Mouse (Mus musculus) megakaryocyte, embryonic 14.5 days (primary cell): ENCODE results near the gene Spata22. TPM values are rescaled to one million over a fixed set of nuclear protein-coding genes. Genes with fewer than 3 reads are reported as not detected.

ENCODE experiments used
- H3K27me3 ChIP-seq: replicated peaks from 2 replicates; pipeline ENCODE3; 2012; ENCODE audit warnings: inconsistent platforms
- H3K36me3 ChIP-seq: replicated peaks from 2 replicates; pipeline ENCODE3; 2012; ENCODE audit warnings: low read length, inconsistent platforms, mixed read lengths
- H3K4me1 ChIP-seq: 2 replicates; pipeline ENCODE4 v1.6.1; 2012; ENCODE audit warnings: inconsistent platforms
- H3K4me3 ChIP-seq: replicated peaks from 2 replicates; pipeline ENCODE3; 2012; ENCODE audit warnings: moderate library complexity, mild to moderate bottlenecking, inconsistent platforms
- H3K9me3 ChIP-seq: 2 replicates; pipeline ENCODE4 v1.6.1; 2012; ENCODE audit warnings: inconsistent platforms
- FLI1 ChIP-seq: IDR thresholded peaks from 2 replicates; pipeline ENCODE4 v1.6.1; 2012; ENCODE audit warnings: low read length, inconsistent platforms, mixed read lengths
- GATA1 ChIP-seq: IDR thresholded peaks from 3 replicates; pipeline ENCODE4 v1.6.1; 2012; ENCODE audit warnings: mixed read lengths, low read length, inconsistent platforms, borderline replicate concordance
- polyA plus RNA-seq: library from polyadenylated mRNA; stranded (reverse); fragments of >175 nt; gene quantifications from 2 replicates; pipeline ENCODE4 v1.2.3, GENCODE M21; 2012; ENCODE audit warnings: low replicate concordance; ENCODE audit not compliant: insufficient read depth

The Spata22 gene
- polyA plus RNA-seq, 1 experiment, result not detected

GRCm38 (mm10) chr11:73323906-73324830 is 5.4 kb upstream of the Spata22 start:
- Histone ChIP-seq H3K4me3 (peak overlapping the region; percentile 26), H3K4me1 (peaks cover 8% of the 10 kb centered on the region; the same call in 1 of the 2 replicates), H3K27me3 (no peaks in the 10 kb centered on the region), H3K36me3 (no peaks in the 10 kb centered on the region), H3K9me3 (peaks cover 4% of the 10 kb centered on the region; the same call in 1 of the 2 replicates)
- no peak for TF ChIP-seq FLI1
- TF ChIP-seq GATA1, result no peak

GRCm38 (mm10) chr11:73326485-73326886 is 3.1 kb upstream of the Spata22 start:
- H3K36me3 ChIP-seq, result no peaks in the 10 kb centered on the region
- H3K4me3 ChIP-seq, result peak overlapping the region; percentile 76
- TF ChIP-seq FLI1 (no peak), GATA1 (no peak)
- peaks cover 6% of the 10 kb centered on the region; the same call in 1 of the 2 replicates for H3K9me3 ChIP-seq
- H3K4me1 ChIP-seq, result peaks cover 8% of the 10 kb centered on the region; the same call in 1 of the 2 replicates
- H3K27me3 ChIP-seq, result no peaks in the 10 kb centered on the region

- no peak for TF ChIP-seq FLI1
- no peak for TF ChIP-seq GATA1
- Histone ChIP-seq H3K27me3 (no peaks in the 10 kb centered on the region), H3K4me3 (no peak overlapping the region), H3K4me1 (peaks cover 8% of the 10 kb centered on the region; the same call in 1 of the 2 replicates), H3K36me3 (no peaks in the 10 kb centered on the region), H3K9me3 (peaks cover 6% of the 10 kb centered on the region; the same call in 1 of the 2 replicates)
Measured at GRCm38 (mm10) chr11:73327361-73327760, 2.2 kb upstream of the Spata22 start.

GRCm38 (mm10) chr11:73333357-73333756 is 3.8 kb downstream of the Spata22 start:
- no peaks in the 10 kb centered on the region for H3K4me1 ChIP-seq
- peaks cover 6% of the 10 kb centered on the region; the same call in 1 of the 2 replicates for H3K9me3 ChIP-seq
- H3K4me3 ChIP-seq, result no peak overlapping the region
- no peaks in the 10 kb centered on the region for H3K36me3 ChIP-seq
- H3K27me3 ChIP-seq, result no peaks in the 10 kb centered on the region
- no peak for TF ChIP-seq GATA1
- TF ChIP-seq FLI1, result no peak

- Histone ChIP-seq H3K4me3 (no peak overlapping the region), H3K4me1 (no peaks in the 10 kb centered on the region), H3K9me3 (no peaks in the 10 kb centered on the region), H3K27me3 (no peaks in the 10 kb centered on the region), H3K36me3 (no peaks in the 10 kb centered on the region)
- TF ChIP-seq FLI1 (no peak), GATA1 (no peak)
Measured at GRCm38 (mm10) chr11:73336919-73337318, 7.4 kb downstream of the Spata22 start.

- Histone ChIP-seq H3K4me1 (no peaks in the 10 kb centered on the region), H3K27me3 (no peaks in the 10 kb centered on the region), H3K36me3 (no peaks in the 10 kb centered on the region), H3K9me3 (no peaks in the 10 kb centered on the region), H3K4me3 (no peak within 1 kb of the TSS)
- no peak for TF ChIP-seq FLI1
- TF ChIP-seq GATA1, result no peak
Measured at GRCm38 (mm10) chr11:73350483-73350882, 20.9 kb downstream of the Spata22 start, which contains the start of gene Olfr20. TSS of gene Olfr20 (plus strand) at chr11:73350783.

DNA sequence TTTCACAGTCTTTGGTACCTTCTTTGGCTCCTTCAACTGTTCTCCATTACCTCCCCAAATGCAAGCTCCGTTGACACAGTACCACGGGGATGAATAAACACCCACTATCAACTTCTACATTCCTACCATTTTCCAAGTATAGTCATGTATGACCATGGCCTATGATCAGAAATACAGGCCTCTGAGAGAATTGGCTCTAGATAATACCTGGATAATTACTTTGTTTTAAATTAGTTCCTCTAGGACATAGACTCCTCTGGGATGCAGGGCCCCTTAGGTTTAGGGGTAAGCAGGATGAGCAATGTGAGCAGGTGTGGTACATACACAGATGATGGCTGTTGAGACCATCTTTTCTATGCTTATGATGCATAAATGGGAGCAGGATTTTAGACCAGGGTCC is 41.4 kb downstream of the Spata22 start, which contains the start of gene Olfr376:
TSS of gene Olfr376 (plus strand) at position 301 of the 400 bp plus-strand sequence.
- H3K27me3 ChIP-seq, result no peaks in the 10 kb centered on the region
- H3K4me3 ChIP-seq, result no peak within 1 kb of the TSS
- H3K4me1 ChIP-seq, result no peaks in the 10 kb centered on the region
- no peak for TF ChIP-seq GATA1
- no peak for TF ChIP-seq FLI1
- no peaks in the 10 kb centered on the region for H3K9me3 ChIP-seq
- no peaks in the 10 kb centered on the region for H3K36me3 ChIP-seq

GRCm38 (mm10) chr11:73395374-73395773 is 65.8 kb downstream of the Spata22 start:
- H3K36me3 ChIP-seq, result no peaks in the 10 kb centered on the region
- no peaks in the 10 kb centered on the region for H3K4me1 ChIP-seq
- TF ChIP-seq FLI1 (no peak), GATA1 (no peak)
- no peaks in the 10 kb centered on the region for H3K27me3 ChIP-seq
- no peak overlapping the region for H3K4me3 ChIP-seq
- H3K9me3 ChIP-seq, result no peaks in the 10 kb centered on the region

Other genes with a start within 250 kb of the Spata22 start
- gene Itgae, start 239.2 kb upstream of the Spata22 start, polyA plus RNA-seq, result 0.31 TPM in 1 of 2 replicates, not detected in the other
- gene Haspin, start 191.4 kb upstream of the Spata22 start, polyA plus RNA-seq, result 4.4 and 12.6 TPM in 2 replicates
- gene P2rx5, start 169.3 kb upstream of the Spata22 start, polyA plus RNA-seq, result 0.55 TPM in 1 of 2 replicates, not detected in the other
- 170 and 286 TPM in 2 replicates for gene Emc6, start 152.7 kb upstream of the Spata22 start, polyA plus RNA-seq
- 19.3 and 28.8 TPM in 2 replicates for gene Tax1bp3, start 152.7 kb upstream of the Spata22 start, polyA plus RNA-seq
- gene Ctns, start 130.7 kb upstream of the Spata22 start, polyA plus RNA-seq, result 1.3 and 4.1 TPM in 2 replicates
- gene Shpk, start 130.3 kb upstream of the Spata22 start, polyA plus RNA-seq, result 0.53 and 1.2 TPM in 2 replicates
- not detected in 2 replicates for gene Trpv1, start 95.4 kb upstream of the Spata22 start, polyA plus RNA-seq
- 0.02 TPM in 1 of 2 replicates, not detected in the other for gene Trpv3, start 62.4 kb upstream of the Spata22 start, polyA plus RNA-seq
- gene Aspa, start 145 bp upstream of the Spata22 start, polyA plus RNA-seq, result 0.97 TPM in 1 of 2 replicates, not detected in the other
- gene Gm49340, start within 50 bp of the Spata22 start, polyA plus RNA-seq, result not detected in 2 replicates
- gene Olfr20, start 21.0 kb downstream of the Spata22 start, polyA plus RNA-seq, result not detected in 2 replicates
- gene Olfr376, start 41.5 kb downstream of the Spata22 start, polyA plus RNA-seq, result not detected in 2 replicates
- gene Olfr1, start 69.9 kb downstream of the Spata22 start, polyA plus RNA-seq, result not detected in 2 replicates
- gene Olfr378, start 98.7 kb downstream of the Spata22 start, polyA plus RNA-seq, result not detected in 2 replicates
- not detected in 2 replicates for gene Olfr380, start 127.8 kb downstream of the Spata22 start, polyA plus RNA-seq
- gene Olfr381, start 161.9 kb downstream of the Spata22 start, polyA plus RNA-seq, result not detected in 2 replicates
- not detected in 2 replicates for gene Olfr382, start 187.5 kb downstream of the Spata22 start, polyA plus RNA-seq